Comparison of ENCODE assay signal across 18 mouse cellular contexts in the genomic region with DNA sequence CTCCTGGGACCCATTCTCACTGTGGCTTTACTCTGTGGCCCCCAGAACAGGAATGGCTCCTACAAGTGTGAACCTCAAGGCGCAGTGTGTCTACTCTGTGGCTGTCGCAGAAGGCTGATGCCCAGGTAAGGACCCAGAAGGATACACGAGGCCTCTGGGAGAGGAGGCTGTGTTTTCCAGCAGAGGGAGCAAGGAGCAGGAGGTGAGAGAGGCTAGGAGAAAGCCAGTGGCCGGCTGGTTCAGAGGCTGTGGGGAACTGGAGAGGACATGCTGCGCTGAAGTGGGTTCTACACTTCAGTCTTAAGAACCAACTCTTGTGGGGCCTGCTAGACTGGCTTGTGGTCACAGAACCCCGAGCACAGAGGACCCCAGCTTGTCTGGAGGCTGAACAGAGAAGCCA. TPM values are rescaled to one million over a fixed set of nuclear protein-coding genes. Genes with fewer than 3 reads are reported as not detected.
DNase-seq lines count a peak whose midpoint lies in the region; ATAC-seq and TF ChIP-seq lines count a peak whose summit lies in the region.
"Had no signal": no experiment of that assay in that cellular context is flagged by ENCODE, and none has a peak within 500 bp of the region (broad histone marks: within the 10 kb centered on the region; RNA-seq: fewer than 3 reads in every experiment).

No protein-coding gene starts in this region.

- no peak for TF ChIP-seq POLR2A in heart, adult 2 months (IDR thresholded peaks at IDR 0.05; ENCODE audit: insufficient read depth, low read depth, low read length)
- TF ChIP-seq POLR2A in lung, adult 2 months (IDR thresholded peaks at IDR 0.05; ENCODE audit: borderline replicate concordance, extremely low read depth, low read depth, low read length) = no peak

- intact Hi-C loops in heart, adult 2 months (cut with DNase I) = no loop called here
- intact Hi-C loops in heart, postnatal 14 days (cut with DNase I) = no loop called here

- TF ChIP-seq EP300 in heart, adult 2 months (IDR thresholded peaks at IDR 0.05; ENCODE audit: insufficient read depth, low read depth, low read length) = no peak
- no peak for TF ChIP-seq EP300 in liver, embryonic 14.5 days (IDR thresholded peaks at IDR 0.05; ENCODE audit: low read depth)
- no peak for TF ChIP-seq EP300 in stomach, postnatal 0 days (optimal IDR thresholded peaks at IDR 0.05)

- no peak for DNase-seq in heart, adult 2 months
- DNase-seq in heart, postnatal 14 days = no peak
- no peak for DNase-seq in liver, embryonic 14.5 days (ENCODE audit: low read depth in 3 of 3, low spot score in 3 of 3)
- DNase-seq in liver, embryonic 11.5 days (ENCODE audit: low spot score) = no peak
- peak; percentile 40 for DNase-seq in lung, postnatal 10 days
- DNase-seq in lung, adult 2 months = no peak
- DNase-seq in stomach, postnatal 0 days (ENCODE audit: low spot score) = no peak
- DNase-seq in frontal cortex, adult 2 months (ENCODE audit: extremely low spot score in 1 of 2, low spot score in 1 of 2) = no peak
- DNase-seq: adrenal gland, postnatal 14 days; cerebellum, adult 8-10 months; gastrocnemius, postnatal 36 days; layer of hippocampus, adult 9-11 months had no signal

- H3K9ac ChIP-seq in heart, adult 2 months (ENCODE audit: low read depth, low read length) = no peak overlapping the region
- H3K9ac ChIP-seq in liver, embryonic 14.5 days (replicated peaks) = no peak overlapping the region
- no peak overlapping the region for H3K9ac ChIP-seq in liver, embryonic 11.5 days (ENCODE audit: low read depth, low read length)
- no peak overlapping the region for H3K9ac ChIP-seq in stomach, postnatal 0 days (ENCODE audit: low read length)
- H3K9ac ChIP-seq: hindbrain, embryonic 15.5 days; kidney, embryonic 15.5 days; limb, embryonic 15.5 days; midbrain, embryonic 12.5 days had no signal

- H3K27me3 ChIP-seq in heart, adult 2 months (ENCODE audit: control insufficient read depth, insufficient read depth, low read length) = no peaks in the 10 kb centered on the region
- H3K27me3 ChIP-seq in liver, embryonic 14.5 days (ENCODE audit: control insufficient read depth, insufficient read depth, low read length) = no peaks in the 10 kb centered on the region
- H3K27me3 ChIP-seq in liver, embryonic 11.5 days (replicated peaks; ENCODE audit: control insufficient read depth, insufficient read depth, low read length) = 0 out of 2 replicates have a peak, but pooled peaks cover 2% of the 10 kb centered on the region
- no peaks in the 10 kb centered on the region for H3K27me3 ChIP-seq in stomach, postnatal 0 days (ENCODE audit: control insufficient read depth, insufficient read depth, low read length)
- H3K27me3 ChIP-seq: hindbrain, embryonic 15.5 days; kidney, embryonic 15.5 days; limb, embryonic 15.5 days; midbrain, embryonic 12.5 days had no signal

- no peak overlapping the region for H3K27ac ChIP-seq in heart, adult 2 months
- no peak overlapping the region for H3K27ac ChIP-seq in liver, embryonic 14.5 days
- H3K27ac ChIP-seq in liver, embryonic 11.5 days (ENCODE audit: low read depth, low read length) = no peak overlapping the region
- no peak overlapping the region for H3K27ac ChIP-seq in stomach, postnatal 0 days (replicated peaks)
- H3K27ac ChIP-seq: hindbrain, embryonic 15.5 days; kidney, embryonic 15.5 days; left cerebral cortex, adult 2 months; limb, embryonic 15.5 days; midbrain, embryonic 12.5 days had no signal

- H3K4me2 ChIP-seq in liver, embryonic 14.5 days (ENCODE audit: low read depth) = no peak overlapping the region
- H3K4me2 ChIP-seq in liver, embryonic 11.5 days = no peak overlapping the region
- H3K4me2 ChIP-seq in stomach, postnatal 0 days (replicated peaks; ENCODE audit: low read depth) = no peak overlapping the region
- H3K4me2 ChIP-seq: hindbrain, embryonic 15.5 days; kidney, embryonic 15.5 days; limb, embryonic 15.5 days; midbrain, embryonic 12.5 days had no signal

- no peak overlapping the region for H3K4me3 ChIP-seq in heart, adult 2 months
- H3K4me3 ChIP-seq in liver, embryonic 14.5 days (ENCODE audit: insufficient read depth in 1 of 2, low read depth in 2 of 2, low read length in 2 of 2) = no peak overlapping the region
- H3K4me3 ChIP-seq in liver, embryonic 11.5 days (ENCODE audit: low read depth, low read length) = no peak overlapping the region
- no peak overlapping the region for H3K4me3 ChIP-seq in lung, adult 2 months (replicated peaks; ENCODE audit: extremely low read depth, low read depth, low read length)
- H3K4me3 ChIP-seq in stomach, postnatal 0 days (ENCODE audit: low read depth, low read length) = no peak overlapping the region
- H3K4me3 ChIP-seq: hindbrain, embryonic 15.5 days; kidney, embryonic 15.5 days; left cerebral cortex, adult 2 months; limb, embryonic 15.5 days; midbrain, embryonic 12.5 days had no signal

- peaks cover 3% of the 10 kb centered on the region for H3K4me1 ChIP-seq in heart, adult 2 months (ENCODE audit: control insufficient read depth, insufficient read depth, low read length)
- peaks cover 0 to 15% of the 10 kb centered on the region in 2 experiments; a peak in 2 of 4 replicates for H3K4me1 ChIP-seq in liver, embryonic 14.5 days (replicated peaks; ENCODE audit: control insufficient read depth in 2 of 2, insufficient read depth in 2 of 2, low read length in 1 of 2)
- H3K4me1 ChIP-seq in liver, embryonic 11.5 days (replicated peaks; ENCODE audit: control insufficient read depth, insufficient read depth, low read length) = no peaks in the 10 kb centered on the region; the same call in 1 of the 2 replicates
- H3K4me1 ChIP-seq in lung, adult 2 months (ENCODE audit: control insufficient read depth, insufficient read depth, low read length) = peaks cover 6% of the 10 kb centered on the region
- H3K4me1 ChIP-seq in stomach, postnatal 0 days (replicated peaks; ENCODE audit: control insufficient read depth, insufficient read depth) = peaks cover 6% of the 10 kb centered on the region; the same call in 1 of the 2 replicates
- H3K4me1 ChIP-seq: hindbrain, embryonic 15.5 days had no signal

- ATAC-seq in liver, embryonic 14.5 days (ENCODE audit: insufficient read depth) = no peak
- ATAC-seq in liver, embryonic 11.5 days (replicated peaks; ENCODE audit: low FRiP score) = no peak
- ATAC-seq in stomach, postnatal 0 days (ENCODE audit: low FRiP score, low TSS enrichment) = no peak
- ATAC-seq: forebrain, embryonic 16.5 days had no signal

- 0 out of 2 replicates have a peak, but pooled peaks have one; percentile 5 for TF ChIP-seq CTCF in heart, adult 2 months (IDR thresholded peaks at IDR 0.05)
- peak; percentile 20; the same call in 1 of the 2 replicates for TF ChIP-seq CTCF in liver, embryonic 14.5 days (IDR thresholded peaks at IDR 0.05; ENCODE audit: low read depth)
- TF ChIP-seq CTCF in lung, adult 2 months (IDR thresholded peaks at IDR 0.05; ENCODE audit: insufficient read depth, low read length) = no peak
- peak; percentile 63 for TF ChIP-seq CTCF in stomach, postnatal 0 days (IDR thresholded peaks at IDR 0.05; ENCODE audit: low read depth)

- H3K36me3 ChIP-seq in heart, adult 2 months (ENCODE audit: control insufficient read depth, insufficient read depth, low read length) = no peaks in the 10 kb centered on the region
- no peaks in the 10 kb centered on the region for H3K36me3 ChIP-seq in liver, embryonic 14.5 days (replicated peaks; ENCODE audit: control insufficient read depth, insufficient read depth, low read depth)
- no peaks in the 10 kb centered on the region for H3K36me3 ChIP-seq in liver, embryonic 11.5 days (ENCODE audit: control insufficient read depth, insufficient read depth, low read length)
- no peaks in the 10 kb centered on the region for H3K36me3 ChIP-seq in stomach, postnatal 0 days (ENCODE audit: control insufficient read depth, insufficient read depth, low read length)
- H3K36me3 ChIP-seq: hindbrain, embryonic 15.5 days; kidney, embryonic 15.5 days; limb, embryonic 15.5 days; midbrain, embryonic 12.5 days had no signal

- H3K79me2 ChIP-seq in heart, adult 2 months (replicated peaks; ENCODE audit: control insufficient read depth, insufficient read depth, low read length) = no peaks in the 10 kb centered on the region

- 76% methylated on average over 6 of the region's 6 CpGs for WGBS in heart, adult 2 months
- WGBS in liver, embryonic 14.5 days (ENCODE audit: insufficient replicate concordance) = 51% methylated on average over 6 of the region's 6 CpGs
- WGBS in liver, embryonic 11.5 days = 53% methylated on average over 6 of the region's 6 CpGs
- 56% methylated on average over 6 of the region's 6 CpGs for WGBS in lung, adult 2 months
- WGBS in stomach, postnatal 0 days = 58% methylated on average over 6 of the region's 6 CpGs

- H3K9me3 ChIP-seq in liver, embryonic 14.5 days (ENCODE audit: control insufficient read depth, low read length) = no peaks in the 10 kb centered on the region
- H3K9me3 ChIP-seq in liver, embryonic 11.5 days (ENCODE audit: control insufficient read depth, low read length) = no peaks in the 10 kb centered on the region
- H3K9me3 ChIP-seq in stomach, postnatal 0 days (ENCODE audit: control insufficient read depth, low read length) = no peaks in the 10 kb centered on the region
- H3K9me3 ChIP-seq: hindbrain, embryonic 15.5 days; kidney, embryonic 15.5 days; limb, embryonic 15.5 days; midbrain, embryonic 12.5 days had no signal

RNA-seq across cellular contexts. Expression of gene Laptm4a, which starts 42.1 kb away (rescaled TPM):
- total RNA-seq in heart, adult 2 months (2021) = 100 to 1,000 TPM; 366 to 372 TPM
- 314 and 519 TPM in 2 replicates for polyA plus RNA-seq in heart, adult 2 months (2012; rRNA removed)
- 100 to 1,000 TPM; 325 to 358 TPM for total RNA-seq in heart, postnatal 14 days (2021)
- polyA plus RNA-seq in liver, embryonic 14.5 days (2012; rRNA removed) = 62.7 and 63.4 TPM in 2 replicates
- 45.9 and 48.9 TPM in 2 replicates for polyA plus RNA-seq in liver, embryonic 14.5 days (2014; fragmentation: Nextera tagmentation; extraction: Ambion mirVana)
- polyA plus RNA-seq in liver, embryonic 11.5 days (2014; fragmentation: Nextera tagmentation; extraction: Ambion mirVana) = 128 and 129 TPM in 2 replicates
- polyA plus RNA-seq in lung, adult 2 months (2012; rRNA removed) = 330 and 363 TPM in 2 replicates
- 299 and 327 TPM in 2 replicates for polyA plus RNA-seq in stomach, postnatal 0 days (2015; fragmentation: Nextera tagmentation; extraction: Ambion mirVana)
- polyA plus RNA-seq in frontal cortex, adult 2 months (2012; rRNA removed) = 229 and 243 TPM in 2 replicates
